Mouse (Mus musculus) neutrophil, adult 65 days (primary cell): ENCODE measurements around the gene B130006D01Rik. TPM values are rescaled to one million over a fixed set of nuclear protein-coding genes. Genes with fewer than 3 reads are reported as not detected.

Source experiments
- total RNA-seq: library from RNA; stranded (reverse); gene quantifications from 2 replicates; pipeline ENCODE4 v1.2.4, GENCODE M21; 2023

The B130006D01Rik gene
- 1.8 and 3.9 TPM in 2 replicates for total RNA-seq

GRCm38 (mm10) chr11:95723287-95723686 is at the start of gene B130006D01Rik:
Gene B130006D01Rik, plus strand, starts transcription at chr11:95723587.

GRCm38 (mm10) chr11:95712563-95713224 is 10.7 kb upstream of the B130006D01Rik start, which contains the start of gene Zfp652:
Gene Zfp652, plus strand, starts transcription at chr11:95712673.

Other genes with a start within 250 kb of the B130006D01Rik start
- not detected in 2 replicates for gene Nxph3, start 209.0 kb upstream of the B130006D01Rik start, total RNA-seq
- 0.11 and 0.22 TPM in 2 replicates for gene Ngfr, start 135.9 kb upstream of the B130006D01Rik start, total RNA-seq
- 7.1 and 19.2 TPM in 2 replicates for gene Phb, start 56.6 kb upstream of the B130006D01Rik start, total RNA-seq
- 59.2 and 69.1 TPM in 2 replicates for gene Zfp652, start 10.9 kb upstream of the B130006D01Rik start, total RNA-seq
- 200 and 210 TPM in 2 replicates for gene Phospho1, start 100.9 kb downstream of the B130006D01Rik start, total RNA-seq
- 16.3 and 25.1 TPM in 2 replicates for gene Gngt2, start 113.6 kb downstream of the B130006D01Rik start, total RNA-seq
- 6.3 and 12.1 TPM in 2 replicates for gene Abi3, start 118.9 kb downstream of the B130006D01Rik start, total RNA-seq
- not detected in 2 replicates for gene B4galnt2, start 191.3 kb downstream of the B130006D01Rik start, total RNA-seq